Mouse (Mus musculus): Measurements from ENCODE around the gene G3bp2.

The G3bp2 gene

GRCm38 (mm10) chr5:92011756-92012155, 71.8 kb downstream of the G3bp2 start:
- no peak for DNase-seq (ENCODE audit: low spot score in 2 of 2)

GRCm38 (mm10) chr5:92009827-92010226, 73.7 kb downstream of the G3bp2 start:
- DNase-seq (ENCODE audit: low spot score in 2 of 2): no peak

DNA sequence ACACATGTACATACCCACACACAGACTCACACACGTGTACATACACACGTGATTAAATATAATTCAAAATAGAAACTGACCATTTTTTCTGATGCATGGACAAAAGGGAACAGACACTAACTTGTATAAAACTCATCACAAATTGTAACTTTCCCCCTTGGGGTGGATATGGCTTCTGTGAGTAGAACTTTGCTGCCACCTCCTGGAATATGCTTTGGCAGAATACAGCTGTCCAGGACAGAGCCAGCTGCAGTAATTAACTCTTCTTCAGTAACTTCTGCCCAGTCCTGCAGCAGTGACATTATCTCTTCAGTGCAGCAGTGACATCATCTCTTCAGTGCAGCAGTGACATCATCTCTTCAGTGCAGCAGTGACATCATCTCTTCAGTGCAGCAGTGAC, 80.5 kb downstream of the G3bp2 start:
- no peak for DNase-seq (ENCODE audit: low spot score in 2 of 2)

Measured in urinary bladder, postnatal 4 days (tissue).